Mouse (Mus musculus) ES-CJ7 (cell line): ENCODE results near the gene Serpind1.
A peak's percentile ranks its signal among the peaks of the same experiment; 100 is the strongest.

ENCODE experiments used
- DNase-seq: peaks from one replicate; pipeline ENCODE4 v3.0.0; 2011; ENCODE audit warnings: low read depth, low spot score

Gene Serpind1

DNA sequence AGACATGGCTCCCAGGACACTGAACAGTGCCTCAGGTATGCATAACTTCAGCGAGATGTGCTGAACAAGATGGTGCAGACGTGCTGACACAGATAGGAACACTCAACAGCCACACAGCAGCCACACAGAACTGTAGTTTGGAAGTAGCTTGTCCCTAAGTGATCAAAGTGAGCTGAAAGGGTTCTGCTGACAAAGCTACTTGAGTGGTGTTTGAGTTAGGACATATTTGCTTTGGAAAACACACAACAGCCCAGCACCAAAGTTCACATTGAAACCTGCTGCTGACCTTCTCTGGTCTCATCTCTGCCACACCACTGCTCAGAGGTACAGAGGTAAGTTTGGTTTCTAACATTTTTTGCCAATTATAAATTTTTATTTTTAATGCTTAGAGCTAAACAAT lies at the start of gene Serpind1:
Gene Serpind1 (plus strand): TSS at position 256 of the 400 bp plus-strand sequence.
- no peak for DNase-seq

DNA sequence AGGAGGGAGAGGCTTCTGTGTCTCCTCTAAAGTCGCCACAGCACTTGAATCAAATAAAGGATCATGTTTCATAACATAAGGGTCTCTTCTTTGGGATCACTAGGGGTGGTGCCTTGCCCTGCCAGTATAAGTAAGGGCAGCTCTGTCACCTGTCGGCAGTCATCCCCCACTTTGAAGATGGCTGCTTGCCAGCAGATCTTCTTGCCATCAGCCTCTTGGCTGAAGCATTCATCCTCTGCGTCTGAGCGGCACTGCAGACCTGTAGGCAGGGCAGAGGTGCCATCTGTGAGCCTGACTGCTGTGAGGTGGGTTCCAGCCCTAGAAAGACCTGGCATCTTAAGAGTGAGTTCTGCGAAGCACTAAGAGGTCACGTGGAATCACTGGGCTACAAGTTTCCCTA lies 48.0 kb upstream of the Serpind1 start:
- DNase-seq, result no peak

GRCm38 (mm10) chr16:17287103-17287502 lies 44.1 kb upstream of the Serpind1 start:
- DNase-seq, result no peak

DNA sequence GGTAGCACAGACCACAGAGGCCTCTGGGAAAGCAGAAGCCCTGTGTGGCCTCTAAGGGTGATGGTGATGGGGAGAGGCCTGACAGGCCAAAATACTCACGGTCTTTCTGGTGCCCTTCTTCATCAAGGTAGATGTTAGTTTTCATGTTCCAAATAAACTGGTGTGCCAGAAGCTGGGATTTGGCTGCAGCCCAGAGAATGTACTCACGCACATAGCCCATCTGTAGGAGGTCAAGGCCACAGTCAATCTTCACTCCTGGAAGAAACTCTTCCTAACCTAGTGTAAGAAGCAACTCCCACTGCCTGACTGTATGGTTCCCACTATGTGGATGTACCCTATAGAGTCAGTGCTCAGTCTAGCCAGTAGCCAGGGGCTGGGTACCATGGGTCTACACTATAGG lies 40.2 kb upstream of the Serpind1 start:
- DNase-seq, result no peak

DNA sequence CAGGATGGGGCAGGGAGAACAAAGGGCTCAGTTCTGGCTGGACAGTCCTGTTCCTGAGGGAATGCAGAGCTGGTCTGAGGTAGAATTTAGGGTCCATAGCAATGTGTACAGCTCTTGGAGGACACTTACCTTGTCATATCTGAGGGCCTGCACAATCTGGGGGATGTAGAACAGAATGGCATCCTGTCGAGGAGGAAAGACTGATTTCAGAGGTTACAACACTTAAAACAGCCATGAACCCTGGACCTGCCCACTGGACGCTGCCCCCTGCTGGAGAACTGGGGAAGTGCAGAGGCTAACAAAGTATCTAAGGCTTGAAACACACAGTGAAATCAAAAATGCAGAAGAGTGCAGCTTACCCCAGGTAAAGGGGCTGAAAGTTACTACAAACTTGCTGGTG lies 38.4 kb upstream of the Serpind1 start:
- DNase-seq, result peak; percentile 65

- no peak for DNase-seq
These were observed 30.4 kb upstream of the Serpind1 start for GRCm38 (mm10) chr16:17300818-17301217.

DNA sequence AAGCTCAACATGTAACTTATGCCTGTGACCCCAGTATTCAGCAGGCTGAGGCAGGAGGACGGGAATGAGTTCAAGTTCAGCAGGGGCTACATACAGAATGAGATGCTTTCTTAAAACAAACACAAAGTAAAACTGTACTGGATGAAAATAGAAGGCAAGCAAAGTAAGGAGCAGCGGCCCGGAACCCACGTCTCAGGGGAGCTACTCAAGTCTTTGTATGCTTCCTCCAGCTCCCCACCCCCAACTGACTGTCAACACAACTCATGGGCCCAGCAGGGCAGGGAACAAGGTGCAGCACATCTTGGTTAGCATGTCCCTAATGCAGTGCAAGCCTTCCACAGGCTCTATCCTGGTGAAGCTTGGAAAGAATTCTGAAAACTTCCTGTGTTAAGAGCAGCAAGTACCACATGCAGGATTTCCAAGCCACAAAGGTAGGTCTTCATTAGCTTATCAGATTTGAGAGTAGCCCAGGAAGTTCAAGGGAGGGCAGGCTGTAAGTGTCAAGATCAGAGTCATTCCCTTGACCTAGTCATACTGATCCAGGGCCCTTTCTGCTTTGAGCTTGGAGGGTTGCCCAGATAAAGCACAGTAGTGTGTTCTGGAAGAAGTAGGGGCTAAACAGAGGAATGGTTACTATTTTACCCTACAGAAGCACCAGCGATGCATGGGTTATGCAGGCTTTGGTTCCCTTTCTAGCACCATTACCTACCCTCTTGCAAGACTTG lies 27.5 kb upstream of the Serpind1 start:
- DNase-seq, result no peak

- DNase-seq, result no peak
These were observed 23.7 kb upstream of the Serpind1 start for GRCm38 (mm10) chr16:17307461-17307860.

- no peak for DNase-seq
These were observed 22.1 kb upstream of the Serpind1 start for GRCm38 (mm10) chr16:17309036-17309435.

DNA sequence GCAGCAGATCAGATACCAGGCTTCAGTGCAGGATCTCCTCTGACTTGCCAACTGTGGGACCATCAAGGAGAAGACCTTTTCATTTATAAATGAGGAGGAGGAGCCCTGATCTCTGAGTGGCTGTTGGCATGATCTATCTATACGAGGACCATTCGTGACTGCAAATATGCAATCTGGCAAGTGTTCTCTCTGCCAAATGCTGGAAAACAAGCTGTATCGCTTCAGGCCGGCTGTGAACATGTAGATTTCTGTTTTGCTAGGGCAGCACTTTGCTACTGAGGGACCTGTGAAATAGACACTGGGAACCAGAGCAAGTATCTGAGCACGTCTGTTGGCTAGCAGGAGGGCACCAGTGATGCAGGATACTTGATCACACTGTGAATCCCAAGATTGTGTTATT lies 18.6 kb upstream of the Serpind1 start:
- no peak for DNase-seq

DNA sequence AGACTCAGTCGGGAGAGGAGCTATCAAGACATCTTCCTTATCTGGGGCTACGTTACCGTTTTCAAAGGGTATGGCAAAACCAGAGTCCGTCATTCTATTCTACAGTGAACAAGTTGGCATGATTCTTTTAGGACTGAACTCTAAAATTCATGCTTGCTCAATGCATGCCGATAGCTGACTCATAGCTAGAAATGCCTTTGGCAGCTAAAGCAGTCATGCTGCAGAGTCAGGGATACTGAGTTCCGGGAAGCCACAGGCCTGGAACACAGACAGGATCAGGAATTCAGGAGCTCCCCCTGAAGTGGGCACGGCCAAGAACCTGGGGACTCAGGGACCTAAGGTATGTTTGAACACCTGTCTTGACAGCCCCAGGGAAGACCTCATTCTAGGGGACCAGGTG lies 14.6 kb upstream of the Serpind1 start:
- no peak for DNase-seq

GRCm38 (mm10) chr16:17321481-17321880 lies 9.7 kb upstream of the Serpind1 start:
- DNase-seq, result no peak

DNA sequence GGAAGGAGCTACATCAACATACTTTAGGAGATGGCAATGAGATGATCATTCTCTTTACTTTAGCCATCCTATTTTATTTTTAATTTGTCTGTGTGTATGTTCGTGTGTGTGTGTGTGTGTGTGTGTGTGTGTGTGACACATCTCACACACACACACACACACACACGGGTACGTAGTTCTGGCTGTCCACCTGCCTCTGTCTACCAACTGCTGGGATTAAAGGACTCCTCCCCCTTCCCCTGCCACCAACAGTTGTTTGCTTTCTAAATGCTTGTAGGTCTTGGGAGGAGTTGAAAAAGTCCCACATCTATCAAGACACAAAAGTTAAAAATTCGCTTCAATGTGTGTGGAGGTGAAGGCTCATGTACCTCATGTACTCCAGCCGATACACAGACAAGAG lies 6.4 kb upstream of the Serpind1 start:
- no peak for DNase-seq

GRCm38 (mm10) chr16:17326064-17326463 lies 5.1 kb upstream of the Serpind1 start:
- DNase-seq, result no peak

DNA sequence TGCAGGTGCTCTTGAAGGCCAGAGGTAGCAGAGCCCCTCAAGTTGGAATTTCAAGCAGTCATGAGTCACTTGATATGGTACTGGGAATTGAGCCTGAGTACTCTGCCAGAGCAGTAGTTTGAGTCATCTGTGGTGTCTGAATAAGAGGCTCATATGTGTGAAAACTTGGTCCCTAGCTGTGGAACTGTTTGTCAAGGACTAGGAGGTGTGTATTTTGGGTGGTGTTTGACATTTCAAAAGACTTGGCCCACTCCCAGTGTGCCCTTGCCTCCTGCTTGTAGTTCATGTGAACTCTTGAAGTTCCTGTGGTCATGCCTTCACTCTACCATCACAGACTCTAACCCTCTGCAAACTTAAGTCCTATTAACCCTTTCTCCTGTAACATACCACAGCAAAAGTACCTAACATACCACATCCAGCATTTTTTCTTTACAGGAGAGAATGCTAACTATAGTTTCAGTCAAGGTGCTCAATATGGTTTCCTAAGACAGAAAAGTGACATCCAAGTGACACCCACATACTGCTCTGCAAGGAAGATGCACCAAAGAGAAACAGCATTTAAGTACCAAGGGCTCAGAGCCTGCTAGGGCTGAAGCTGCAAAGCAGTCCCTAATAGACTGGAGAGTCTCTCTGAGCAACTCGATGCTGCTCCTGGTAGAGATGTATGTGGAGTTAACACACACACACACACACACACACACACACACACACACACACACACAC lies 1.2 kb upstream of the Serpind1 start:
- no peak for DNase-seq

DNA sequence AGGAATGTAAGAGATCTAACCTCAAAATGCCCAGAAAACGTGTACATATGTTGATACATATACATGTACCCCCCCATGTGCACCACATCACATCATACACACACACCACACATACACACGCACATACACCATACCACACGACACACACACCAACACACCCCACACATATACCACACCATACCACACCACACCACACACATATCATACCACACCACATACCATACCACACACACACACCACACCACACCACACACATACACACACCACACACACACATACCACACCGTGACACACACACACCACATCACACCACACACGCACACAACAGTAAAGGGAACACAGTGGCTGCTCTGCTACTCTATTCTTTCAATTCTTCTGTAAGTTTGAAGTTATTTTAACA lies 684 bp downstream of the Serpind1 start:
- no peak for DNase-seq

GRCm38 (mm10) chr16:17334574-17334973 lies 3.4 kb downstream of the Serpind1 start:
- no peak for DNase-seq

- no peak for DNase-seq
These were observed 4.9 kb downstream of the Serpind1 start for GRCm38 (mm10) chr16:17336089-17336488.

GRCm38 (mm10) chr16:17339701-17340100 lies 8.5 kb downstream of the Serpind1 start:
- DNase-seq, result no peak

DNA sequence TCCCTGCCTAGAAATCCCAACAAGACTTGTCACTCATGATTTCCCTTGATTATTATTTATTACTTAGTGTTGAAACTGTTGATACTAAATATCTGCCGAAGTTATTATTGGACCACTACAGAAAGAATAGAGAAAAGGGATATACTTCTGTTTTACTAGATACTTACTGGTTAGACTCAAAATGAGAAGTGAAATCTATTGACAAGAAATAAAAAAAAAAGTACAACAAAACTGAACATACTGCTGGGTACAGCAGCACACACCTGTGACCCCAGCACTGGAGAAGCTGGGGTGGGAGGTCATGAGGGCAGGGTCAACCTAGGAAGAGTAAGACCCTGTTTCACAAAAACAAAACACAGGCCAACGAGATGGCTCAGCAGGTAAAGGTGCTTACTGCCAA lies 9.5 kb downstream of the Serpind1 start:
- no peak for DNase-seq

DNA sequence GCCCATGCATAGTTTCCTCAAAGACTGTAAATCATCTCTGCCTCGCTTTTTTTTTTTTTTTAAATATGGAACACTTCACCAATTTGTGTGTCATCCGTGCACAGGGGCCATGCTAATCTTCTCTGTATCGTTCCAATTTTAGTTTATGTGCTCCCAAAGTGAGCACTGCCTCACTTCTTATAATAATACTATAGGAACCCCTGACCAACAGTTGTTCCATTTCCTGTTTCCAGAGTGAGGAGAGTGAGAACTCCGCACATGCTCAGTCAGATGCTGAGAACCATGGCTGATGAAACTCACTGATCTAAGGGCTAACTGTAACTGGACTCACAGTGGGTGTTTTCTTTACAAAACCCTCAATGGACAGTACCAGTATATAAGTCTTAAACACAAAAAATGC lies 10.7 kb downstream of the Serpind1 start:
- DNase-seq, result no peak

DNA sequence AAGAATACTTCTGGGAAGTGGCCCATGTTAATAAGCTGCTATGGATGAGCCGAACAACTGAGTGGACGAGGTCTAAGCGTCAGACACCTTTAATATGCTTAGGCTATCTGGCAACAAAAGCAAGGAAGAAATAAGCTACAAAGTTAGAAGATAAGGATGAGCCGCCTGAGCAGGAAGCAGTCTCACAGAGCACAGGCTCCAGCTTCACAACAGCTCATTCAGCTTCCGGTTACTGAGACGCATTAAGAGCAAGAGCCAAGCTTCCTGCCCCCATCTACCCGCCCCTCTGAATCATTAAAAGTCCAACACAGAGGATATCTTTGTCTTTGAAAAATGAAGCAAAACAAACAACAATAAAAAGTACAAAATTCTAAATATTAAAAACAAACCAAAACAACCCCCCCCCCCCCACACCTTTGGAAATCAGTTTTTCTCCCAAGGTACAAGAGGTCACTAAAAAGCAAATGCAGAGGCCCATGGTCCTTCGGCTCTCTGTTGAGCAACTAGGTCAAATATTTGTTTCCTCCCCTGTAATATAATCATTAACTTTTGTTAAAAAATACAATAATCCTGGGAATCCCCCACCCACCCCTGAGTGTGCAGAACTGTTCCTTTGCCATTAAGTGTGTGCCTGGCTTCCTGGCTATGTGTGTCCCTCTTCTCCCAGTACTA lies 14.1 kb downstream of the Serpind1 start:
- no peak for DNase-seq

DNA sequence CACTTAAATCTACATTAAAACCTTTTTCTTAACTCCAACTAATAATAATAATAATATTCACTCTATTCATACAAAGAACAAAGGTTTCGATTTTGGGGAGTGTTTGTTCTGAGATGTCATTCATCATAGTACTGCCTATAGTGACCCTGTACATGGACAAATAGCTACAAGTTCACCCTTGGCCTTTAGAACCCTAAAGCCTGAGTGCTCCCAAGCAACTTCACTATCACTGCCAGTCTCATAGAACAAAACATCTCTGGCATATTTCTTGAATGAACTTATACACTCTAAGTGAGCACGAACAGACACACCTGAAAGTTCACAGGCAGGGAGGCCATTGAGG lies 14.6 kb downstream of the Serpind1 start:
- DNase-seq, result no peak
